Mouse (Mus musculus) adrenal gland (tissue): Measurements from ENCODE around the gene Klf7.

Experiments used
- intact Hi-C: fragments of 180-260 bp; cut with DNase I; formaldehyde crosslinking; loops from one replicate; pipeline ENCODE4 v1.15.1; 2025

Klf7 gene

DNA sequence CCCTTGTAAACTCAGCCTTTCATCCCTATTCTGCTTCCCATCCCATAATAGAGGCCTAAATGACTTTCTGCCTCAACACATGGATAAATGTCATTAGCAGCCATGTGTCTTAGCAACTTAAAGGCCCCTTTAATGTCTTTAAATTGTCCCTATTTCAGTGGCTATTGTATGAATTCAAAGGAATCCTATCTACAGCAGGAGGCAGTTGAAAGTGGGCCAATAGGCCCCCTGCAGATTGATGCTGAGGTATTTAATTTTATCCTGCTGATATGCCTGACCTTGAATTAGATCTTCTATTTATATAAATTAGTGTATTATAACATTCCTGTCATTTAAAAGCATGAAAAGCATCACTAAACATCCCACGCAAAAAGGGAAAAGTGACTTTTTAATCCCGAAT lies 51.1 kb downstream of the Klf7 start:
- intact Hi-C loops: no loop called here

DNA sequence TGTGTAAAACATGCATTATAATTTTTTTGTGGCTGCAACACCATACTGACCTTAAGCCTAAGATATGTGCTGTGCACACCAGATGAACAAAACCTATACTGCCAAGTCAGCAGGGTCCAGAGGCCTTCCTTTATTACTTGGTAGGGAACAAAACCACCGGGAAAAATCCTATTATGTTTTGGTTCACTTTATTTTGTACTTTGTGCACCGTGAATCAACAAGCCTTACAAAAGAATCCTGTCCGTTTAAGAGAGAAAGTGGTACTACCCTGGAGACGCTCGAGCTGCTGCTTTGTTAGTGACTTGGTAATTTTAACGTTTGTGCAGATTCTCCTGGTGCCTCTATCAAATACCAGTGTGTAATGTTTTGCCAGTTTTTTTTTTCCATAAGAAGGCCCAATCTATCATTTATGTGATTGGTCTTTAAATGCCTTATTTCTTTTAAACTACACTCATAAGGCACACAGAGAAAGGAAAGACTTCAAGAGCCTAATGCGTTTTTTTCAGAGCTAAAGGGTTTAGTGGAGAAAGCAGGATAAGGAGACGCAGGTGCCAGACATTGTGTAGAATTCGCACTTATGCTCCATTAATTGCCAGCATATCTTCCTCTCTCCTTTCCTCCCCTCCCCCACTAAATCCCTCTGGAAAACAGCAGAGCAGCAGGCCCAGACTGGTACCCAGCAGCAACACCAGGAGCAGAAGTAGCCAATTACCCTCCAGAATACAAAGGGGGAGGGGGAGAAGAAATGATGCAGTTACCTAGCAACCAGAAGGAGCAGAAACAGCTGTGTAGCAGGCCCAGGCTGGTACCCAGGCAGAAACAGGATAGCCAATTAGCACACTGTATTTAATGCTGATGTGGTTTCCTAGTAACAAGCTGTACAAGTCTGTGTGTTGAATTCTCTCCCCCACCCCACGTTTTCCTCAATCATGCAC lies 55.5 kb downstream of the Klf7 start:
- intact Hi-C loops: no loop called here

- intact Hi-C loops: no loop called here
These were observed 60.6 kb downstream of the Klf7 start for GRCm38 (mm10) chr1:64061488-64061887.

GRCm38 (mm10) chr1:64060699-64061454 lies 61.2 kb downstream of the Klf7 start:
- intact Hi-C loops: no loop called here

DNA sequence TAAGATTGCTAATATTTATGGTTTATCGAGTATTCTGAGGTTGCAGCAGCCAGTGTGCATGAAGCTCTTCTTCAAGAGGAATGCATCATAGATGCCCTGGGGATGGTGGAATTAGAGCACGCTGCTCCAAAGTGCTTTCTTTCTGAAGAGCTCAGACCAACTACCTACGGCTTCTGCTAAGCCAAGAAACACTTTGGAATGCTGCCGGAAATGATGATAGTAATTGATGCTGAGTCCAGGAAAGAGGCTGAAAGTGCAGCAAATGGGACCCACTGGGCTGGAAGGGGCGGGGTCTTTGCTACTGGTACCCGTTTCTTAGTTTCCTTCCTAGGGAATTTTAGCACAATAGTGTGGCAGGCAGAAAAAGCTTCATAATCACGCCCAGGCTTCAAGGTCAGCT lies 62.0 kb downstream of the Klf7 start:
- intact Hi-C loops: no loop called here

- intact Hi-C loops: loop anchor here (10.0 kb wide), 1 partner anchor 292 kb away; the partner anchor contains the start of gene 4933402D24Rik
These were observed 65.5 kb downstream of the Klf7 start for GRCm38 (mm10) chr1:64056541-64056940.

GRCm38 (mm10) chr1:64055978-64056377 lies 66.1 kb downstream of the Klf7 start:
- intact Hi-C loops: loop anchor here (10.0 kb wide), 1 partner anchor 291 kb away; the partner anchor contains the start of gene 4933402D24Rik

GRCm38 (mm10) chr1:64055210-64055609 lies 66.9 kb downstream of the Klf7 start:
- intact Hi-C loops: loop anchor here (10.0 kb wide), 1 partner anchor 290 kb away; the partner anchor contains the start of gene 4933402D24Rik

DNA sequence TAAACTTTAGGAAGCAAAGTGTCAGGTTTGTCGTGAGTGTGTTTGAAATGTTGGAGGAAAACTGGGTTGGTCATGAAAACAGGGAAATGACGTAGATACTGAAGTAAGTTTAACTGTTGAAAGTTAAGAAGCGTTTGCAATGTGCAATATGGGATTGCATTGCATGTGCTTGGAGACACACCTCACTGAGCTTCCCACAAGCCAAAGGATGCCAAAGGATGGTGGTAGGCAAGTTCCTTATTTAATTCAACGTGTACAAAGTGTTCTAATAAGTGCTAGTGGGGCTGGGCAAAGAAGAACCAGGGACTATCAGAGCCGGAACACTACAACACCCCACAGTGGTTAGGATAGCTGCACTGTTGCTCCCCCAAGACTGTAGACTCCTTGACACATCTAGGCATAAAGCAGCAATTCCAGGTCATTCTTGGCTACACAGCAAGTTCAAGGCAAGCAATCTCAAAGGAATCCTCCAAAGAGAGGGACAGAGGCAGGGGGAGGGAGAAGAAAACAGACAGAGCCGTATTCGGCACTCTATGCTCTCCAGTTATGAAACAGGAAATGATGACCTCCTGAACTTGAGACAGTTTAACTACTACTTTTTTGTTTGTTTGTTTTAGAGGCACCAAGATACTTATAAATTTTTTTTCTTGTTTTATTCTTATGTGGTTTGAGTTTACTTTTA lies 69.9 kb downstream of the Klf7 start:
- intact Hi-C loops: loop anchor here (10.0 kb wide), 1 partner anchor 287 kb away; the partner anchor contains the start of gene 4933402D24Rik

- intact Hi-C loops: loop anchor here (10.0 kb wide), 1 partner anchor 66 kb away; no protein-coding TSS in a partner anchor
These were observed 73.5 kb downstream of the Klf7 start for GRCm38 (mm10) chr1:64048567-64048966.

- intact Hi-C loops: loop anchor here (10.0 kb wide), 1 partner anchor 68 kb away; no protein-coding TSS in a partner anchor
These were observed 75.3 kb downstream of the Klf7 start for GRCm38 (mm10) chr1:64046802-64047156.

GRCm38 (mm10) chr1:64046087-64046801 lies 75.8 kb downstream of the Klf7 start:
- intact Hi-C loops: loop anchor here (10.0 kb wide), 1 partner anchor 69 kb away; no protein-coding TSS in a partner anchor

- intact Hi-C loops: loop anchor here (10.0 kb wide), 1 partner anchor 70 kb away; no protein-coding TSS in a partner anchor
These were observed 77.5 kb downstream of the Klf7 start for GRCm38 (mm10) chr1:64044577-64044976.

- intact Hi-C loops: loop anchor here (10.0 kb wide), 1 partner anchor 74 kb away; no protein-coding TSS in a partner anchor
These were observed 81.2 kb downstream of the Klf7 start for GRCm38 (mm10) chr1:64040831-64041383.

- intact Hi-C loops: loop anchor here (10.0 kb wide), 1 partner anchor 75 kb away; no protein-coding TSS in a partner anchor
These were observed 81.9 kb downstream of the Klf7 start for GRCm38 (mm10) chr1:64040061-64040686.

DNA sequence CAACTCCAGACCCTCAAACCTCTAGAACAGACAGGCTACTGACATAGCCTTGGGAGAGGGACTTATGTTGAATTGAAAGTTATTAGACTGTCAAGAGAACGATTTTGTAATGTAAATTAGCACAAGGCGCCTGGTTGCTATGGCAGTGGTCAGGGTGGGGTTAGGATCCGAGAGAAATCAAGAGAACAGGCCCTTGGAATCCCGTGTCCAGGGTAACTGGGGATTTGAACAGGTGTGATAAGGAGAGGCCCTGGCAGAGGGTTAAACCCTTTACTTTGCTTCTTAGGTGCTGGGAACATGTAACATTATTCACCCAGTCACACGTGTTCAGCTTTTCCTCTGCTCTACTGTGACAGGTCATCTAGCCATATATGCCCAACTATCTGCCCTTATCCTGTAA lies 83.7 kb downstream of the Klf7 start:
- intact Hi-C loops: no loop called here

- intact Hi-C loops: no loop called here
These were observed 84.3 kb downstream of the Klf7 start for GRCm38 (mm10) chr1:64037800-64038199.

- intact Hi-C loops: no loop called here
These were observed 85.1 kb downstream of the Klf7 start for GRCm38 (mm10) chr1:64036881-64037452.

DNA sequence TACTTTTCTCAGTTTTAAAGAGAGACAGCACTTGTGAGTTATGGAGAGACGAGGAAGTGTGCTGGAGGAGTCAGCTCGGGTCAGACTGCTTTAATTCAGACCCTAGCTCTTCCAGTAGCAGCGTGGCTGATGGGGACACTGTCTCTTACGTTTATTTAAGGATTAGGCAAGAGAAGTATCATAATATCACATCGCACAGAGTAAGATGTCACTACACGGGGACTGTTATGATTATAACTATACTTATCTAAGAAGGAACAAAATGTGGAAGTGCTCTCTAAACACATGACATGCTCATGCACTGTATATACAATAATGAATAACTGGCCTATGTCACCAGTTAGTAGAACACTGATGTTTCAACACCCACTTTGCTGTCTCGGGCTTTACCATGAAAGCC lies 86.3 kb downstream of the Klf7 start:
- intact Hi-C loops: no loop called here
